Mouse (Mus musculus): ENCODE data around the gene Ube2l3.
A peak's percentile ranks its signal among the peaks of the same experiment; 100 is the strongest.
"Not testable (repeated sequence)": the region's sequence is repeated elsewhere in the genome, so short reads cannot be mapped to it uniquely, and the experiment has no call there.

Gene Ube2l3

GRCm38 (mm10) chr16:17208389-17209361, 6.2 kb upstream of the Ube2l3 start, which contains the start of gene Rimbp3:
Rimbp3 (plus strand) TSS chr16:17208603.
- DNase-seq (ENCODE audit: low spot score): peak; percentile 78

- DNase-seq (ENCODE audit: low spot score): no peak
These were observed 2.5 kb upstream of the Ube2l3 start for GRCm38 (mm10) chr16:17204990-17205389.

GRCm38 (mm10) chr16:17201977-17202376, 472 bp downstream of the Ube2l3 start:
- DNase-seq (ENCODE audit: low spot score): no peak

- peak; percentile 55 for DNase-seq (ENCODE audit: low spot score)
These were observed 1.3 kb downstream of the Ube2l3 start for GRCm38 (mm10) chr16:17200953-17201707.

GRCm38 (mm10) chr16:17200121-17200952, 2.1 kb downstream of the Ube2l3 start:
- no peak for DNase-seq (ENCODE audit: low spot score)

- DNase-seq (ENCODE audit: low spot score): no peak
These were observed 8.6 kb downstream of the Ube2l3 start for GRCm38 (mm10) chr16:17193823-17194222.

GRCm38 (mm10) chr16:17185475-17185874, 17.0 kb downstream of the Ube2l3 start:
- no peak for DNase-seq (ENCODE audit: low spot score)

- no peak for DNase-seq (ENCODE audit: low spot score)
These were observed 19.4 kb downstream of the Ube2l3 start for GRCm38 (mm10) chr16:17183003-17183402.

GRCm38 (mm10) chr16:17182136-17182535, 20.3 kb downstream of the Ube2l3 start:
- DNase-seq (ENCODE audit: low spot score): no peak

GRCm38 (mm10) chr16:17181382-17181781, 21.1 kb downstream of the Ube2l3 start:
- no peak for DNase-seq (ENCODE audit: low spot score)

GRCm38 (mm10) chr16:17179706-17180105, 22.7 kb downstream of the Ube2l3 start:
- no peak for DNase-seq (ENCODE audit: low spot score)

- no peak for DNase-seq (ENCODE audit: low spot score)
These were observed 24.8 kb downstream of the Ube2l3 start for GRCm38 (mm10) chr16:17177623-17178170.

- no peak for DNase-seq (ENCODE audit: low spot score)
These were observed 26.7 kb downstream of the Ube2l3 start for GRCm38 (mm10) chr16:17175765-17176164.

GRCm38 (mm10) chr16:17168049-17168448, 34.4 kb downstream of the Ube2l3 start:
- no peak for DNase-seq (ENCODE audit: low spot score)

GRCm38 (mm10) chr16:17167179-17167578, 35.3 kb downstream of the Ube2l3 start:
- no peak for DNase-seq (ENCODE audit: low spot score)

GRCm38 (mm10) chr16:17165478-17165877, 37.0 kb downstream of the Ube2l3 start:
- DNase-seq (ENCODE audit: low spot score): not testable (repeated sequence)

GRCm38 (mm10) chr16:17154346-17154745, 48.1 kb downstream of the Ube2l3 start:
- DNase-seq (ENCODE audit: low spot score): no peak

GRCm38 (mm10) chr16:17151874-17152273, 50.6 kb downstream of the Ube2l3 start:
- no peak for DNase-seq (ENCODE audit: low spot score)

GRCm38 (mm10) chr16:17150520-17151258, 51.8 kb downstream of the Ube2l3 start:
- DNase-seq (ENCODE audit: low spot score): no peak

- DNase-seq (ENCODE audit: low spot score): no peak
These were observed 54.4 kb downstream of the Ube2l3 start for GRCm38 (mm10) chr16:17148084-17148483.

GRCm38 (mm10) chr16:17147391-17147929, 55.0 kb downstream of the Ube2l3 start:
- no peak for DNase-seq (ENCODE audit: low spot score)

Data from ovary, postnatal 14 days (tissue).